Mouse (Mus musculus) urinary bladder, adult 2 months (tissue): ENCODE data around the gene Slc13a2. TPM values are rescaled to one million over a fixed set of nuclear protein-coding genes. Genes with fewer than 3 reads are reported as not detected.

Source experiments
- DNase-seq: peaks from one replicate; pipeline ENCODE4 v3.0.0; 2022; ENCODE audit warnings: low spot score
- polyA plus RNA-seq: library from polyadenylated mRNA; depleted of rRNA; stranded (reverse); fragments of >200 nt; gene quantifications from 2 replicates; pipeline ENCODE4 v1.2.3, GENCODE M21; 2012; rRNA removed

The Slc13a2 gene
- polyA plus RNA-seq, 1 experiment = 0.04 TPM

DNA sequence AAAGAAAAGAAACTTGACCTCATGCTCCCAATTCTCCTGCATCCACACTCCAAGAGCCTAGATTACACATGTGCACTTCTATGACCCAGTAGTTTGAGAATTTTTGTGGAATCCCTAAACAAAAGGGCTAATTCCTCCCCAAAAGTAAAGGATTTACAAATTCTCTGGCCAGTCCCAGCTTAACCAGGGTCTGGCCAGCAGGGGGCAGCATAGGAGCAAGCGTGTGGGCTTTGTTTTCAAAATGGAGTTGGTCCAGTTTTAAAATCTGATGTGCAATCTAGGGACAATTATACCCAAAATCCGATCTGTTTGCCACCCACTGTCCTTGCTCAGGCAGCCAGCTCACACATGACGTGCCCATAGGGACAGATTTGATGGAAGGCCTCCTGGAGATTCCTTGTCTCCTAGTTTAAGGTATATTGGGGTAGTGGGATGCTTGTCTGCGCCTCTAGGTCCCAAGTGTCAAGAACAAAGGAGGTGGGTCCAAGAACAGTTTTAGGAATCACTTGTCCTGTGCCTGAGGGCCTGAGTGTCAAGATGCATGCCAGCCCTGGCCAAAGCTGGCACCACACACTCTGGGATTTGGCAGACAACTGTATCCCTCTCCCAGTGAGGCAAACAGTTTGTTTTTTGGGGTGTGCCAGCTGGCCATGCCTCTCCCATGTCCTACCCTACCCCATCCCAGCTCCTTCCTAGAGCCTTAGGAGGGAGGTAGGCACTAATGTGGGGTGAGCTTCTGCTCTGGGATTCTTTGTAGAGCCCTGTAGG is 66.4 kb downstream of the Slc13a2 start:
- DNase-seq = peak; percentile 56

DNA sequence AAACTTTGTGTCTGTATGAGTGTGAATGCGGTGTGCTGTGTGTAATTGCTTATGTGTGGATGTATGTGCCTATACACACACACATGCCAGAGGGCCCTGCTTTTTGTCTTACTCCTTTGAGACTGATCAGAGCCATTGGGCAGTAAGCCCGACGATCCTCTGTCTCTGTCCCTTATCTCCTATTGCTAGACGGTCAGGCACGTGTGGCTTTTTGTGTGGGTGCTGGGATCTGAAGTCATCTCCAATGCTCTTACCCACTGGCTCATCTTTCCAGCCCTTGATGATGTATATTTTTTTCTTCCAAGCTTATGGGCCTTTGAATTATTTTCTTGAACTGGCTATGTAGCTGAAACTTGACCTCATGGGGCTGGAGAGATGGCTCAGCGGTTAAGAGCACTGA is 67.1 kb downstream of the Slc13a2 start:
- no peak for DNase-seq

DNA sequence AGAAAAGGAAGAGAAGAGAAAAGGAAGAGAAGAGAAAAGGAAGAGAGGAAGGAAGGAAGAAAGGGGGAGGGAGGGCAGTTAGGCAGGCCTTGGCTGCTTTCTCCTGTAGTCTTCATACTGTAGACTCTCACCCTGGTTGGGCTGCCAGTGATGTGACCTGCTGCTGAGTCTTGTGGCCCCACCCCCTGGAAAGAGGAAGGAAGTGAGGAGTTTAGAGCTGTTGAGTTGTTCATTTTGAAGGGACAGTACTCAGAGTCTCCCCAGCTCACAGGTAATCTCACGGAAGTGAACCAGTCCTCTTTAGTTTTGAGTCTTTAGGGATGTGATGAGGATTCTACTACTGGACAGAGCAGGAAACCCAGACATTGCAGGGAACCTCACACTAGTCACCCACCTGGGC is 68.9 kb downstream of the Slc13a2 start:
- no peak for DNase-seq

DNA sequence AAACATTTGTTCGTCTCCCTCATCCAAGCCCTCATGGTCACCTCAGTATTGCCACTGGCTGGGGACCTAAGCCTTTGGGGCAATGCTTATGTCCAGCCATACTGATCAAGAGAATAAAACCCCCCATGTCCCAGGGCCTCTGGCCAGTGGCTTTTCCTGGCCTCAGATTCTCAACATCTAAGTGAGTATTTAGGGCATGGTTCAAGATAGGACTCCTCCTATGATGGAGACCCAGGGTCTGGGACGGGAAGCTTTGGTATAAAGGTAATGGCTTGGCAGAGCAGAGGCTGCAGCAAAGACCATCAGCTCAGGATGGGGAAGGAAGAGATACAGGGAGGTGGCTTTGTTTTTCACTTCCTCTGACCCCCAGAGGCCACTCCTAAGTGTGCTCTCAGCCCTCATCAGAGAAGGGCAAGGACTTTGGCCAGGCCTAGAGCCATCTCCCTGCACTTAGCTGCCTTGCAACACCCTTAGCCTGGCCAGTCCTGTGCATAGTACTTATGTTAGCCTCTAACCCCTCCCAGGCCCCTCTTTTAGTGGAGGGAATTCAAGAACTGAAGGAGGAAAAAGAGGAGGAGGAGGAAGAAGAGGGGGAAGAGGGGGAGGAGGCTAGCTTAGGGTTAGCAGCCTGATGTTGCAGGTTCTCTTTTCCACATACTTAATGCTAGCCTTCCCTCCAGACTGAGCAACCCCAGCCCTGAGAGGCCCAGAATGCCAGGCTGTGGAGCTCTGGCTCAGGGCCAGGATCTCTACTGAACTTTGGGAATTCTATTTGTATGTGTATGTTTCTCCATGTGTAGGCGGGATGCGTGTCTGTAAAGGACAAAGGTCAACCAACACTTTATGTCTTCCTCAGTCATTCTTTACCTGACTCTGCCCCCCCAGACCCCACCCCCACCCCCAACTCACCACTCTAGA is 72.3 kb downstream of the Slc13a2 start:
- no peak for DNase-seq

DNA sequence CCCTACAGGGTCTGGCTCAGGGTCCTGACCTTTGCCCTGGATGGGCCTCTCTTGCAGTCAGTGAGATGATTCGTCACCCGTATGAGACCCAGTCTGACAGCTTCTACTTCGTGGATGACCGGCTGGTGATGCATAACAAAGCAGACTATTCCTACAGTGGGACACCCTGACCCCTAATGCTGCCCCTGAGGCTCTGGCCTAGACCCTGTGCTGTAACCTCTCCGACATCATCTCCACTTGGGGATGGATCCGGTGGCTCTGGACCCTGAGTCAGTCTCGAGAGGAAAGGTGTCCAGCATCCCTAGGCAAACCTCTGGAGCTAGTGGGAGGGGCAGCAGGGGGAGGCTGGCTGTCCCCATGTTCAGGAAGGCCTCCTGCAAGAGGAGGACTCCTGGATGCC is 73.5 kb downstream of the Slc13a2 start:
- DNase-seq = no peak

DNA sequence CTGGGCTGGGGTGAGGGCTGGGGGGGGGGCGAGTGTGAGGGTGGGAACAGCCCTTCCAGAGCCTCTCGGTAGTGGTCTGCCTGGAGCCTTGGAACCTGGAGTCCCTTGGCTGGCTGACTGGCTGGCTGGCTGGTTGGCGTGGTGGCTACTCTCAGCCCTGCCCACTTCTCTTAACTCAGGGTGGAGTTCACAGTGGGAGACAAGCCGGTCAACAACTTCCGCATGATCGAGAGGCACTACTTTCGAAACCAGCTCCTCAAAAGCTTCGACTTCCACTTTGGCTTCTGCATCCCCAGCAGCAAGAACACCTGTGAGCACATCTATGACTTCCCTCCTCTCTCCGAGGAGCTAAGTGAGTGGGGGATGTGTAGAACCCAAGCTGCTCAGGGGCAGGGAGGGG is 74.1 kb downstream of the Slc13a2 start:
- DNase-seq = no peak

Other genes starting within 250 kb of the Slc13a2 start
- 14.4 and 19.7 TPM in 2 replicates for gene Nek8, start 245.5 kb downstream of the Slc13a2 start, polyA plus RNA-seq
- 24.1 and 33.5 TPM in 2 replicates for gene Tlcd1, start 245.5 kb downstream of the Slc13a2 start, polyA plus RNA-seq
- 2,424 and 3,048 TPM in 2 replicates for gene Rpl23a, start 238.6 kb downstream of the Slc13a2 start, polyA plus RNA-seq
- 66.7 and 79.2 TPM in 2 replicates for gene Rab34, start 233.8 kb downstream of the Slc13a2 start, polyA plus RNA-seq
- 3.0 and 3.4 TPM in 2 replicates for gene Proca1, start 228.8 kb downstream of the Slc13a2 start, polyA plus RNA-seq
- gene Sdf2, start 176.5 kb downstream of the Slc13a2 start, polyA plus RNA-seq = 111 and 138 TPM in 2 replicates
- 14.5 and 28.6 TPM in 2 replicates for gene Supt6, start 176.2 kb downstream of the Slc13a2 start, polyA plus RNA-seq
- gene 2610507B11Rik, start 160.5 kb downstream of the Slc13a2 start, polyA plus RNA-seq = 94.2 and 96.9 TPM in 2 replicates
- 0.28 and 0.55 TPM in 2 replicates for gene BC030499, start 131.4 kb downstream of the Slc13a2 start, polyA plus RNA-seq
- gene Spag5, start 120.7 kb downstream of the Slc13a2 start, polyA plus RNA-seq = 1.4 and 1.7 TPM in 2 replicates
- gene Aldoc, start 99.2 kb downstream of the Slc13a2 start, polyA plus RNA-seq = 3.3 and 4.1 TPM in 2 replicates
- gene Pigs, start 93.8 kb downstream of the Slc13a2 start, polyA plus RNA-seq = 44.2 and 44.9 TPM in 2 replicates
- gene Unc119, start 78.7 kb downstream of the Slc13a2 start, polyA plus RNA-seq = 91.5 and 94.3 TPM in 2 replicates
- gene Foxn1, start 35.7 kb downstream of the Slc13a2 start, polyA plus RNA-seq = 0.08 and 0.15 TPM in 2 replicates
- gene Slc46a1, start 43.5 kb upstream of the Slc13a2 start, polyA plus RNA-seq = 24.3 and 26.3 TPM in 2 replicates
- gene Sarm1, start 75.5 kb upstream of the Slc13a2 start, polyA plus RNA-seq = 0.54 and 0.81 TPM in 2 replicates
- gene Vtn, start 76.9 kb upstream of the Slc13a2 start, polyA plus RNA-seq = 3.6 and 4.4 TPM in 2 replicates
- gene Sebox, start 81.2 kb upstream of the Slc13a2 start, polyA plus RNA-seq = not detected in 2 replicates
- gene Tmem199, start 90.0 kb upstream of the Slc13a2 start, polyA plus RNA-seq = 28.8 and 41.2 TPM in 2 replicates
- gene Poldip2, start 90.0 kb upstream of the Slc13a2 start, polyA plus RNA-seq = 52.5 and 54.7 TPM in 2 replicates
- gene Tnfaip1, start 114.1 kb upstream of the Slc13a2 start, polyA plus RNA-seq = 37.1 and 39.9 TPM in 2 replicates
- gene Ift20, start 114.1 kb upstream of the Slc13a2 start, polyA plus RNA-seq = 87.2 and 93.1 TPM in 2 replicates
- gene Tmem97, start 128.6 kb upstream of the Slc13a2 start, polyA plus RNA-seq = 8.7 and 10.7 TPM in 2 replicates